Comparison of ENCODE assay signal across 9 mouse cellular contexts in genomic region chr14:26376652-26377051, GRCm38 (mm10).
A peak's percentile ranks its signal among the peaks of the same experiment; 100 is the strongest.
DNase-seq lines count a peak whose midpoint lies in the region; TF ChIP-seq lines count a peak whose summit lies in the region.
"Had no signal": no experiment of that assay in that cellular context is flagged by ENCODE, and none has a peak within 500 bp of the region (broad histone marks: within the 10 kb centered on the region; RNA-seq: fewer than 3 reads in every experiment).

No protein-coding gene starts in this region.

- no peaks in the 10 kb centered on the region for H3K36me3 ChIP-seq in CH12.LX (replicated peaks in 1 of 2; ENCODE audit: control insufficient read depth in 1 of 2, insufficient read depth in 1 of 2, low read length in 1 of 2)
- H3K36me3 ChIP-seq: limb, embryonic 15.5 days had no signal

- dilution Hi-C loops in CH12.LX (cut with MboI; ENCODE audit: extremely low pct_ligation_motif_present, extremely low pct_unique_long_range_greater_than_20kb, low sequenced_read_pairs), result no loop called here

- no peak overlapping the region for H3K27ac ChIP-seq in CH12.LX (ENCODE audit: insufficient read depth, low read depth)
- H3K27ac ChIP-seq: limb, embryonic 15.5 days had no signal

- TF ChIP-seq CTCF in CH12.LX (conservative IDR thresholded peaks at IDR 0.05 in 1 of 2, IDR thresholded peaks at IDR 0.05 in 1 of 2; ENCODE audit: low read depth in 2 of 2, low read length in 2 of 2), result peak; percentile 74 to 94

- no peak overlapping the region for H3K4me3 ChIP-seq in CH12.LX (replicated peaks in 1 of 3; ENCODE audit: low read depth in 2 of 3, low read length in 2 of 3, poor library complexity in 1 of 3)
- H3K4me3 ChIP-seq: limb, embryonic 15.5 days had no signal

- peak; percentile 27 to 29 for DNase-seq in cerebellum, adult 18-20 months
- DNase-seq in cerebellum, adult 11 months, result no peak
- peak; percentile 77 for DNase-seq in CH12.LX (ENCODE audit: extremely low read depth)
- DNase-seq in brain, embryonic 18.5 days (ENCODE audit: low read depth, low spot score), result peak; percentile 1
- DNase-seq in frontal cortex, postnatal 36 days (ENCODE audit: low spot score in 2 of 2), result peak; percentile 51 to 62
- DNase-seq in layer of hippocampus, adult 8-10 months (ENCODE audit: low spot score in 2 of 2), result peak; percentile 9 to 68
- DNase-seq in lung, postnatal 4 days, result peak; percentile 25 to 71
- DNase-seq in spleen, postnatal 10 days (ENCODE audit: low spot score in 2 of 2), result peak; percentile 47 to 78

- no peaks in the 10 kb centered on the region for H3K4me1 ChIP-seq in CH12.LX (ENCODE audit: control insufficient read depth in 1 of 2, insufficient read depth in 2 of 2)
- H3K4me1 ChIP-seq: limb, embryonic 15.5 days had no signal

- peak; percentile 66 for TF ChIP-seq RAD21 in CH12.LX (IDR thresholded peaks at IDR 0.05; ENCODE audit: low read depth, low read length)

- no peak for TF ChIP-seq POLR2A in CH12.LX (IDR thresholded peaks at IDR 0.05; ENCODE audit: low read depth, low read length)

- in situ Hi-C loops in CH12.LX (cut with MboI; ENCODE audit: low pct_ligation_motif_present, low pct_unique_long_range_greater_than_20kb, low sequenced_read_pairs), result no loop called here

- no peak overlapping the region for H3K4me2 ChIP-seq in CH12.LX (ENCODE audit: insufficient read depth, low read depth, poor library complexity, severe bottlenecking)
- H3K4me2 ChIP-seq: limb, embryonic 15.5 days had no signal

- no peak overlapping the region for H3K9ac ChIP-seq in CH12.LX (ENCODE audit: insufficient read depth, low read depth)
- H3K9ac ChIP-seq: limb, embryonic 15.5 days had no signal

- H3K9me3 ChIP-seq in CH12.LX (replicated peaks; ENCODE audit: low read length), result no peaks in the 10 kb centered on the region
- H3K9me3 ChIP-seq: limb, embryonic 15.5 days had no signal

- no peaks in the 10 kb centered on the region for H3K27me3 ChIP-seq in CH12.LX (replicated peaks)
- H3K27me3 ChIP-seq: limb, embryonic 15.5 days had no signal

- no peak for TF ChIP-seq EP300 in CH12.LX (IDR thresholded peaks at IDR 0.05; ENCODE audit: low read length)

- no peaks in the 10 kb centered on the region for H3K79me2 ChIP-seq in CH12.LX (replicated peaks; ENCODE audit: control insufficient read depth, extremely low read depth, insufficient read depth, poor library complexity, severe bottlenecking)

TF ChIP-seq in CH12.LX, 34 proteins besides CTCF, POLR2A, EP300 and RAD21:
- peak; percentile 60 for TF ChIP-seq SMC3 (IDR thresholded peaks at IDR 0.05; ENCODE audit: low read depth, low read length)
- no peak for TF ChIP-seq KAT2A (IDR thresholded peaks at IDR 0.05; ENCODE audit: insufficient replicate concordance, low read length)
